Mouse (Mus musculus) adrenal gland, adult (tissue): ENCODE results near the gene Il4ra.

Experiments used
- DNase-seq, 2 experiments: peaks; one replicate each; pipeline ENCODE4 v3.0.0; 2022 to 2023; ENCODE audit warnings: low spot score in 1 of 2; ENCODE audit not compliant: inconsistent age in 2 of 2

The Il4ra gene

GRCm38 (mm10) chr7:125622741-125623685, 71.1 kb downstream of the Il4ra start:
- DNase-seq: no peak

GRCm38 (mm10) chr7:125625219-125625618, 73.3 kb downstream of the Il4ra start:
- no peak for DNase-seq

GRCm38 (mm10) chr7:125625829-125626228, 73.9 kb downstream of the Il4ra start:
- no peak for DNase-seq
